Mouse (Mus musculus): ENCODE data around the gene Tmco4. TPM values are rescaled to one million over a fixed set of nuclear protein-coding genes. Genes with fewer than 3 reads are reported as not detected.

Gene Tmco4
- polyA plus RNA-seq, 1 experiment from 2014 or later: 1.2 TPM

DNA sequence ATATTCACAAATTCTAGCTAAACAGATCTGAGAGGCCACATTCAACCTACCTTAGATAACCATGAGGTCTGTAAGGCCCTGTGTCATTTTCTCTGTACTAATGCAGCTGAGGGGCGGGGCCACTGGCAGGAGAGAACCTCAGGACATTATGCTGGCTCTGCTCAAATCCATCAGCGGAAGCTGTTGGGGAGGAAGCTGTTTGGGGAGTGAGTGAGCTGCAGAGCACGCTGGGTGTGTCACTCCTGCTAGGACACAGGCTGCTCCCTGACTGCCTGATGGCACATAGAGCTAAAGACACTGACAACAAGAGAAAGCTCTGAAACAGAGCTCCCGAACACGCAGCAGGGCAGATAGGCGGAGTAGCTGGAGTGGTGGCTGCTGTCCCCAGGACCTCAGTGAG lies 58.0 kb downstream of the Tmco4 start:
- H3K27ac ChIP-seq (ENCODE audit: low read length): no peak overlapping the region
- no peak overlapping the region for H3K4me2 ChIP-seq (ENCODE audit: low read length)
- H3K4me3 ChIP-seq (replicated peaks; ENCODE audit: low read length): no peak overlapping the region
- no peak overlapping the region for H3K9ac ChIP-seq (replicated peaks; ENCODE audit: low read depth, low read length)
- no peaks in the 10 kb centered on the region for H3K36me3 ChIP-seq (ENCODE audit: control insufficient read depth, insufficient read depth)
- 74% methylated on average over 6 of the region's 6 CpGs for WGBS
- no peak for ATAC-seq
- peaks cover 7% of the 10 kb centered on the region for H3K4me1 ChIP-seq (replicated peaks; ENCODE audit: control insufficient read depth, insufficient read depth, low read length)
- H3K9me3 ChIP-seq (ENCODE audit: control insufficient read depth, low read length): no peaks in the 10 kb centered on the region
- no peaks in the 10 kb centered on the region for H3K27me3 ChIP-seq (replicated peaks; ENCODE audit: control insufficient read depth, insufficient read depth, low read length)

DNA sequence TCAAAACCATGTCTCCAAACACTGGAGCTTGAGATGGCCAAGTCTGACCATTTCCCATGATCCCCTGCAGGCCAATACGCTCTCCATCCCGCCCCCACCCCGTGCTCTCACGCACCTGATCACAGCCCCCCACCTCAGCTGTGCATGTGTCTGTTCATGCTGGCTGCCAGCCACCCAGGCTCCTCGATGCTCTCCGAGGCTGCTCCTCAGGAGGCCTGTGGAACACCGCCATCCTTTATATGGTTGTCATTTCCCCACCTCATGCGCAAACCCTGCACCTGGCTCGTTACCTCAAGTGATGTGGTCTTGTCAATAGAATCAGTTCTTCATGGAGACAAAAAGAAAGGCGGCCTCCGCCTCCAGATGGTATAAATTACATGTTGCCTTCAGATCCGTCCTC lies 59.8 kb downstream of the Tmco4 start:
- Histone ChIP-seq H3K4me3 (replicated peaks; ENCODE audit: low read length) (no peak overlapping the region), H3K9me3 (ENCODE audit: control insufficient read depth, low read length) (peaks cover 2% of the 10 kb centered on the region; the same call in 1 of the 2 replicates), H3K36me3 (ENCODE audit: control insufficient read depth, insufficient read depth) (no peaks in the 10 kb centered on the region), H3K9ac (replicated peaks; ENCODE audit: low read depth, low read length) (no peak overlapping the region), H3K4me1 (replicated peaks; ENCODE audit: control insufficient read depth, insufficient read depth, low read length) (peaks cover 10% of the 10 kb centered on the region), H3K27ac (ENCODE audit: low read length) (no peak overlapping the region), H3K4me2 (ENCODE audit: low read length) (no peak overlapping the region), H3K27me3 (replicated peaks; ENCODE audit: control insufficient read depth, insufficient read depth, low read length) (no peaks in the 10 kb centered on the region)
- WGBS: 52% methylated on average over 12 of the region's 12 CpGs
- ATAC-seq: no peak

DNA sequence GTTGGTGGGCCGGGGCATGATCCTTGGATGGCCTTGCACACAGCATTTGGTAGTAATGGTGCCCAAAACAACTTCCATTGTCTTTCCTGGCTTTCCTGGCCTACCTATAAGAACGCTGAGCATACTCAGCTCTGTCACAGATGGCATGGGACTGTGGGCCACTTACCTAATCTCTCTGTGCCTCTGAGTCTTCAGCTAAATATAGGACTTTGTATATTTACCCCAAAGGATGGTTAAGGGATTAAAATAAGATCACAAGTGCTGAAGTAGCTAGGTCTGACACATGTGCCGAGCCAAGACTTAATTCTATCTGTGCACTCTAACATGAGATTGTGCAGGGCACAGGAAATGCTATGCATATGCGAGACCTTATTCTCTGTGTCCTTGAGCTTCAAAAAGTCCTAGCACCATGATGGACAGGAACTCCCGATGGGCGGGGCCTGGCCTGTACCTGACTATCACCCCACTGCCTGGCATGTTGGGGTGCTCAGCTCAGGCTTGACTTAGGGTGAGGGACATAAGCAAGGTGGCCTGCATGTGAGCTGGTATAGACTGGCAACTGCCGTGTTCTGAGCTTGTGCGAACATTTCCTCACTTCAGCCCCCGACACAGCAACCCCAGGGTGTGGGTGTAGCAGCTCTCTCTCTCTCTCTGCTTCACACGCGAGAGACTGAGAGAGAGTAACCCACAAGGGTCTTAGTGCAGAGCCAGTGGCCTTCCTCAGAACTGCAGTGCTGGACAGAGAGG lies 60.7 kb downstream of the Tmco4 start:
- peaks cover 19% of the 10 kb centered on the region for H3K4me1 ChIP-seq (replicated peaks; ENCODE audit: control insufficient read depth, insufficient read depth, low read length)
- 82% methylated on average over 11 of the region's 11 CpGs for whole genome bisulfite sequencing
- no peak for ATAC-seq
- H3K4me2 ChIP-seq (ENCODE audit: low read length): no peak overlapping the region
- no peak overlapping the region for H3K9ac ChIP-seq (replicated peaks; ENCODE audit: low read depth, low read length)
- no peaks in the 10 kb centered on the region for H3K36me3 ChIP-seq (ENCODE audit: control insufficient read depth, insufficient read depth)
- H3K27ac ChIP-seq (ENCODE audit: low read length): no peak overlapping the region
- no peak overlapping the region for H3K4me3 ChIP-seq (replicated peaks; ENCODE audit: low read length)
- H3K27me3 ChIP-seq (replicated peaks; ENCODE audit: control insufficient read depth, insufficient read depth, low read length): no peaks in the 10 kb centered on the region
- H3K9me3 ChIP-seq (ENCODE audit: control insufficient read depth, low read length): peaks cover 2% of the 10 kb centered on the region; the same call in 1 of the 2 replicates

DNA sequence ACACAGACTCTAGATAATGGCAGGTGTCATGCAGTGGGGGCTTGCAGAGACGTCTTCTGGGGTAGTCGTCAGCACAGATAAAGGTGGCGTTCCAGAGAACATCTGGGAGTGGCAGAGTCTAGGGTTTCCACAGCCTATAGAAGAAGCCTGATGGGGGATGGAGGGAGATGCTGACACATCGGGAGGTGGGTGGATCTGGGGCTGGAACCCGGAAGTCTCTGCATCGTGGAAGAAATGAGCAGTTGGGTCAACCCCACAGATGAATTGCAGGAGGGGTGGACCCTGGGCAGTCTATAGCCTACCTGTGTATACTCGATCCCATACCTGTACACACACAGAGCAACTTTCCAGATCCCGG lies 61.3 kb downstream of the Tmco4 start:
- Histone ChIP-seq H3K27ac (ENCODE audit: low read length) (no peak overlapping the region), H3K4me1 (replicated peaks; ENCODE audit: control insufficient read depth, insufficient read depth, low read length) (peaks cover 25% of the 10 kb centered on the region), H3K9ac (replicated peaks; ENCODE audit: low read depth, low read length) (no peak overlapping the region), H3K27me3 (replicated peaks; ENCODE audit: control insufficient read depth, insufficient read depth, low read length) (no peaks in the 10 kb centered on the region), H3K36me3 (ENCODE audit: control insufficient read depth, insufficient read depth) (no peaks in the 10 kb centered on the region), H3K4me2 (ENCODE audit: low read length) (no peak overlapping the region), H3K9me3 (ENCODE audit: control insufficient read depth, low read length) (peaks cover 2% of the 10 kb centered on the region; the same call in 1 of the 2 replicates), H3K4me3 (replicated peaks; ENCODE audit: low read length) (no peak overlapping the region)
- WGBS: 92% methylated on average over 8 of the region's 8 CpGs
- no peak for ATAC-seq

DNA sequence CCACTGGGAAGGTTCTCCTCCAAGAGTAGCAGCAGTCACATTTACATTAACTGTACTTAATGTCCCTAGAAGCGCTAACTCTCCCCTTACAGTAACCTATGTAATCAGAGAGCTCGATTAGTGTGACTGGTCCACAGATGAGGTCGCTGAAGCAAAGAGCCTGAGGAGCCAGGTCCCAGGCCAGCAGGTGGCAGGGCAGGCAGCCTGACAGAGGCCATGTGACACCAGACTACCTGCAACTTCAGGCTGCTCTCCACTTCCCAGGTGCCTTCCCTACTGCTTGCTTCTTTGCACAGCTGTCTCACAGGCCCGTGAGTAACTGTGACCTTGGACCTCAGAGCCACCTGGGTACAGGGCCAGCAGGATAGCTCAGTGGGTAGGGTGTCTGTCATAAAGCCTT lies 61.9 kb downstream of the Tmco4 start:
- Histone ChIP-seq H3K4me2 (ENCODE audit: low read length) (no peak overlapping the region), H3K36me3 (ENCODE audit: control insufficient read depth, insufficient read depth) (no peaks in the 10 kb centered on the region), H3K4me3 (replicated peaks; ENCODE audit: low read length) (no peak overlapping the region), H3K4me1 (replicated peaks; ENCODE audit: control insufficient read depth, insufficient read depth, low read length) (peaks cover 30% of the 10 kb centered on the region), H3K9me3 (ENCODE audit: control insufficient read depth, low read length) (peaks cover 2% of the 10 kb centered on the region; the same call in 1 of the 2 replicates), H3K27ac (ENCODE audit: low read length) (no peak overlapping the region), H3K27me3 (replicated peaks; ENCODE audit: control insufficient read depth, insufficient read depth, low read length) (no peaks in the 10 kb centered on the region), H3K9ac (replicated peaks; ENCODE audit: low read depth, low read length) (no peak overlapping the region)
- no peak for ATAC-seq
- WGBS: 53% methylated on average over 4 of the region's 4 CpGs

DNA sequence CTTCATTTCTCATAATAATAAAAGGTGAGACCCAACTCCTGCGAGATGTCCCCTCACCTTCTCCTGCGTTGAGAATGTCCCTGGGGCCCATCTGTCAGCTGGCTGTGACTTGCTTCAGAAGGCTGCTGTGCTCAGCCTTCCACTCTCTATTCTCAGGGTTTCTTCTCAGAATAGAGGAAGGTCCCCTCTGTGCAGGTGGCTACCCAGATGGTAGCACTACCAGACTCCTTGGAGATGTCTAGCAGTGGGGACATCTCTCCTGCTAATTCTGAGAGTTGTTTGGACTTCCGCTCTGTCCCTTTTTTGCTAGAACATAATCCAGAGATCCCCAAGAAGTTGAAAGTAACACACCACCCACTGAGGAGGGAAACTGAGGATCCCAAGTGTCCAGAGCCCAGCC lies 62.3 kb downstream of the Tmco4 start:
- Histone ChIP-seq H3K4me2 (ENCODE audit: low read length) (no peak overlapping the region), H3K27me3 (replicated peaks; ENCODE audit: control insufficient read depth, insufficient read depth, low read length) (no peaks in the 10 kb centered on the region), H3K9ac (replicated peaks; ENCODE audit: low read depth, low read length) (no peak overlapping the region), H3K9me3 (ENCODE audit: control insufficient read depth, low read length) (peaks cover 2% of the 10 kb centered on the region; the same call in 1 of the 2 replicates), H3K4me3 (replicated peaks; ENCODE audit: low read length) (no peak overlapping the region), H3K27ac (ENCODE audit: low read length) (no peak overlapping the region), H3K4me1 (replicated peaks; ENCODE audit: control insufficient read depth, insufficient read depth, low read length) (peaks cover 34% of the 10 kb centered on the region), H3K36me3 (ENCODE audit: control insufficient read depth, insufficient read depth) (no peaks in the 10 kb centered on the region)
- ATAC-seq: no peak
- WGBS: 92% methylated on average over 3 of the region's 3 CpGs

DNA sequence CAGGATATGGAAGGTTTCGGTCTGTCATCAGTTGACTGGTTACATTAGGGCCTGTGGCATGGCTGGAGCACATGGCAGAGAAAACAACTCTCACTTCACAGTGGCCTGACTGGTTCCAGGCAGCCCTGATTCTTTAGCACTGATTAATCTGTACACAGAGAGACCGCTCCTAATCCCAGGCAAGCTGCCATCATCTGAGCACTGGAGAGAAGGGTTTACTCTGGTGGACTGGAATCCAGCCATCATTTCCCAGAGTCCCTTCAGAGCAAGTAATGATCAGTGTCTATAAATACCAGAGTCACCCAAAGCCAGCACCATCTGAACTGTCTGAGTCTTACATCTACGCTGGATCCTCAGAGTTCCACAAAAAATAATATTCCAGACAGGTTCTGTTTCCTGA lies 63.1 kb downstream of the Tmco4 start:
- Histone ChIP-seq H3K27ac (ENCODE audit: low read length) (no peak overlapping the region), H3K27me3 (replicated peaks; ENCODE audit: control insufficient read depth, insufficient read depth, low read length) (no peaks in the 10 kb centered on the region), H3K9ac (replicated peaks; ENCODE audit: low read depth, low read length) (no peak overlapping the region), H3K36me3 (ENCODE audit: control insufficient read depth, insufficient read depth) (no peaks in the 10 kb centered on the region), H3K9me3 (ENCODE audit: control insufficient read depth, low read length) (peaks cover 2% of the 10 kb centered on the region; the same call in 1 of the 2 replicates), H3K4me3 (replicated peaks; ENCODE audit: low read length) (no peak overlapping the region), H3K4me1 (replicated peaks; ENCODE audit: control insufficient read depth, insufficient read depth, low read length) (peaks cover 43% of the 10 kb centered on the region), H3K4me2 (ENCODE audit: low read length) (no peak overlapping the region)
- WGBS: 79% methylated on average over 3 of the region's 3 CpGs
- ATAC-seq: no peak

DNA sequence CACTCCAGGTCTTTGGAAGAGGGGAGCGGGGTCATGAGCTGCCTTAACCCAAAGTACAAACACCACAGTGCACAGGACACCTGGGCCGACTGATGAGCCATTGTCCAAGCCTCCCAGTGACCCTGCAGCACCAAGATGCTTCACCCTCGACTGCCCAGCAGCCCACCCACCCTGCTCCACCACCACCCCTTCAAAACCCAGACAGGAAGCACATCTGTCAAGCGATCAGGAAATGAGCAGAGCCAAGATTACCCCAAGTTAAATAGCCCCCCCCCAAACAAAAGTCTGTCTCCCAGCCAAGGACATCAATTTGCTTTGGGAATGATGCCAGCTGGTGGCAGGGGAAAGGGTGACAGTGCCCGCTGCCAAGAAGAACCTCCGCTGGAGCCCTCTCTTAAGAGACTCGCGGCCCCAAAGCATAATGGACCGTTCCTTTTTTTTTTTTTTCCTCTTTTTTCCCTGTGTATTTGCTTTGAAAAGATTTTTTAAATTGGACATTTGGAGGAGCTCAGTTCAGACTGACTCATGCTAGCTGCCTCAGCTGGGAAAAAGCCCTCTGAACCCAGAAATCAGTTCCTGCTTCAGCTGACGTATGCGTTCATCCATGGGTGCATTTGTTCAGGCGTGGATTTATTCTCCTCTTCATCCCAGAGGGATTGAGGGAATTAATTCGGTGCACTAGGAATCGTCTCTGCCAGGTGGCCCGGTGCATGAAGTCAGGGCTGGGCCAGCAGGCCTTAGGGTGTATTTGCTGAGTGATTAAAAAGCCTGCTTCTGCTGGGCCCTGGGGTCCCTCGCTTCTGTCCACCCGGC lies 65.3 kb downstream of the Tmco4 start:
- peak overlapping the region; percentile 72 for H3K27ac ChIP-seq (ENCODE audit: low read length)
- no peak overlapping the region for H3K9ac ChIP-seq (replicated peaks; ENCODE audit: low read depth, low read length)
- no peak overlapping the region for H3K4me3 ChIP-seq (replicated peaks; ENCODE audit: low read length)
- peak overlapping the region; percentile 35 for H3K4me2 ChIP-seq (ENCODE audit: low read length)
- no peaks in the 10 kb centered on the region for H3K36me3 ChIP-seq (ENCODE audit: control insufficient read depth, insufficient read depth)
- ATAC-seq: peak; percentile 69
- H3K27me3 ChIP-seq (replicated peaks; ENCODE audit: control insufficient read depth, insufficient read depth, low read length): no peaks in the 10 kb centered on the region
- peaks cover 37% of the 10 kb centered on the region for H3K4me1 ChIP-seq (replicated peaks; ENCODE audit: control insufficient read depth, insufficient read depth, low read length)
- 10% methylated on average over 17 of the region's 17 CpGs for WGBS
- H3K9me3 ChIP-seq (ENCODE audit: control insufficient read depth, low read length): peaks cover 2% of the 10 kb centered on the region; the same call in 1 of the 2 replicates

DNA sequence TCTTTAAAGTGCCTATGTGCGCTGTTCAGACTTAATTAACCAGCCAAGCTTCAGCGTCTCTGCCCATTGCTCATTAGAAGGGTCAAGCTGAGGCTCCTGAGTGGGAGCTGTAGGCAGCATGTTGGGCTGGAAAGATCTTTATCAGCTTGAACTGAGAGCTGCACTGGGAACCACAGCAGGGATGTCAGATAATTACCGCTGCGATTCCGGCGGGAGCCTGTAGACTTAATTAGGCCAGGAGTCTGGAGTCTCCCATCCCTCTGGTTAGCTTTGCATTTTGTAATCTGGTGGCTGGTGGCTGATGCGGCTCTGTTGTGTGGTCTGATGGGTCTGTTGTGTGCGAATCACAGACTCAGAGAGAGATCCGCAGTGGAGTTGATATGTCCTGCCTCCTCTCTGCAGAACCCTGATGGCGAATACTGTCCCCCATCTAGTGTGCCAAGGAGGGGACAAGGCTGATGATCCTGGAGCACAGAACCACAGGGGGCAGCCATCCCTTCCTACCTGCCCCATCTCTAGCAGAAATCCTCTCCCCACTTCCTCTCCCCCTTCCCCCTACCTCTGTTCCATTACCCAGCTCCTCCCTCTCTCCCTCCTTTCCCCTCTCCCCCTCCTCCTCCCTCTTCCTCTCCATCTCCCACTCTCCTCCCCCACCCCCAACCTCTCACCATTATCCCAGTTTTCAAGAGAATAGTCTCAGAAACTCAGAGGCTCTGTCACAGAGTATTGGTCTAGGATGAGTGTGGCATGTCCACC lies 67.6 kb downstream of the Tmco4 start:
- H3K27me3 ChIP-seq (replicated peaks; ENCODE audit: control insufficient read depth, insufficient read depth, low read length): no peaks in the 10 kb centered on the region
- no peak overlapping the region for H3K4me3 ChIP-seq (replicated peaks; ENCODE audit: low read length)
- H3K4me1 ChIP-seq (replicated peaks; ENCODE audit: control insufficient read depth, insufficient read depth, low read length): peaks cover 37% of the 10 kb centered on the region
- under 1% methylated on average over 9 of the region's 10 CpGs for WGBS
- 0 out of 2 replicates have a peak overlapping the region, but pooled peaks have one; percentile 17 for H3K9ac ChIP-seq (replicated peaks; ENCODE audit: low read depth, low read length)
- ATAC-seq: peak; percentile 62
- peak overlapping the region; percentile 47 for H3K27ac ChIP-seq (ENCODE audit: low read length)
- H3K9me3 ChIP-seq (ENCODE audit: control insufficient read depth, low read length): peaks cover 2% of the 10 kb centered on the region; the same call in 1 of the 2 replicates
- peak overlapping the region; percentile 10 for H3K4me2 ChIP-seq (ENCODE audit: low read length)
- no peaks in the 10 kb centered on the region for H3K36me3 ChIP-seq (ENCODE audit: control insufficient read depth, insufficient read depth)
